Mouse (Mus musculus) gastrocnemius, postnatal 36 days (tissue): ENCODE measurements around the gene Poc1a. TPM values are rescaled to one million over a fixed set of nuclear protein-coding genes. Genes with fewer than 3 reads are reported as not detected.

Experiments used
- DNase-seq, 2 experiments: peaks; one replicate each; pipeline ENCODE4 v3.0.0; 2022
- intact Hi-C: fragments of 180-260 bp; cut with DNase I; formaldehyde crosslinking; loops from one replicate; pipeline ENCODE4 v1.15.1; 2025
- total RNA-seq, 2 experiments: library from RNA; stranded (reverse); gene quantifications; 2 replicates each; pipeline ENCODE4 v1.2.3; 2021

The Poc1a gene
- total RNA-seq, 2 experiments from 2014 or later = 1.5 to 1.7 TPM

DNA sequence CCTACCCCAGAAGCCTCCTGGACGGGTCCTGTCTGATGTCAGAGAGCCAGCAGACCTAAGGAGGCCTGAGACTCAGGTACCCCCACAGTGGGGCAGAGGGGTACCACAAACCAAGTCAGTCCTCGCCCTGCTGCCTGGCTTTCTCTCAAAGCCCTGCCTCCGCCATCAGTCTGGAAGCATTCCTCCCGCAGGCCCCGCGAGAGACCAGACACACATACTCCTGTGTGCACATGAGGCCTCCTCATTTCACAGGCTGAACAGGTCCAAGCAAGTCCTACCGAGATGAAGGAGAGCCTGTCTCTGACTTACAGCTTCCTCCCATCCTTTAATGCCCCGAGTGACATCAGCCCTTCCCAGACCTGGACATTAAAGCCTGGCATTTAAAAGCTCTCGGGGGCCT is 97.9 kb downstream of the Poc1a start:
- intact Hi-C loops = no loop called here
- DNase-seq = no peak

- peak; percentile 37 to 52 for DNase-seq
- intact Hi-C loops = loop anchor here (2.0 kb wide), 1 partner anchor 16 kb away; no protein-coding TSS in a partner anchor
These were observed 105.5 kb downstream of the Poc1a start for GRCm38 (mm10) chr9:106386181-106386864.

DNA sequence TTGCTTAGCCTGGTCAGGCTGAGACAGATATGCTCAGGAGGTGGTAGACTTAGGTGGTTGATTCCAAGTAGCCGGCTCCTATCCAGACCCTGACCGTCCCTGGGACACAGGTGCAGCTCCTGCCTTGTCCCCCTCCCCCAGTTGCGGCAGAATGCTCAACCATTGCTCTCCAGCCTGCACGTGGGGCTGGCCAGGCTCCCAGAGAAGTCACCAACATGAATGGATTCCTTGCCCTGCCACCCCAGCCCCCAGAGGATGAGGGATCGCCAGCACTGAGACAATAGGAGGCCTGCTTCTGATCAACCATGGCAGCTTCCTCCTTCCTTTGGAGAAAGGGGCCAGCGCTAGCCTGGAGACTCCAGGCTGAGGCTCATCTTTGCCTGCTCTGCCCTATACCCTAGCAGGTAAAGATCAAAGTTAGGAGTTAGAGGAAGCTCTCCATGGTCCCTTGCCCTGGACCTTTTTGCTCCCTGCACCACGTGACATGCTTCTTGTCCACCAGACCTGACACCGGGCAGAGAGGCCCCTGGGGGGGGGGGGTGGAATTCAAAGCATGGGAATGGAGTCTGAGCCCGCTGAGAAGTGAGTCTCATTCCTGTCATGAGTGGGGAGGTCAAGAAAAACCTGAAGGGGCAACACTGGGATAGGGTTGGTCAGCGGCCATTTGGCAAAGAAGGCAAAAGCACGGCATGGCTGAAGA is 112.1 kb downstream of the Poc1a start:
- DNase-seq = no peak
- intact Hi-C loops = no loop called here

DNA sequence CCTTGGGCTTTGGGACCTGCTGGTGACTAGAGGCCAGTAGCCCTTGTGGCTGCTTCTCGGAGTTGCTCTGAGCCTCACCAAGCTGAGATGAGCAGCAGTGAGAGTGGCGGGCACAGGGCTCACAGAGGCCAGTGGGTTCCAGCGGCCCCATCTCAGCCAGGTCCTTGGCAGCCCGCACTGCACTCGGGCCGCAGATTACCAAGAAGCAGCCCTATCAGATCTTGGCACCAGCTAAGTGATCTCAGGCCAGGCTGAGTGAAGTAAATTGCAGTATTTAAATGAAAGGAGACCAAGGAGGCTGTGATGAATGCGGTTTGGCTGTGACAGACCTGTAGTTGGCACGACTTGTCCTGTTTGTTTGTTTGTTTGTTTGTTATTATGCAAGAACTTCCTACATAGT is 112.7 kb downstream of the Poc1a start:
- DNase-seq = no peak
- intact Hi-C loops = no loop called here

GRCm38 (mm10) chr9:106394649-106395602 is 114.1 kb downstream of the Poc1a start:
- no peak for DNase-seq
- intact Hi-C loops = no loop called here

DNA sequence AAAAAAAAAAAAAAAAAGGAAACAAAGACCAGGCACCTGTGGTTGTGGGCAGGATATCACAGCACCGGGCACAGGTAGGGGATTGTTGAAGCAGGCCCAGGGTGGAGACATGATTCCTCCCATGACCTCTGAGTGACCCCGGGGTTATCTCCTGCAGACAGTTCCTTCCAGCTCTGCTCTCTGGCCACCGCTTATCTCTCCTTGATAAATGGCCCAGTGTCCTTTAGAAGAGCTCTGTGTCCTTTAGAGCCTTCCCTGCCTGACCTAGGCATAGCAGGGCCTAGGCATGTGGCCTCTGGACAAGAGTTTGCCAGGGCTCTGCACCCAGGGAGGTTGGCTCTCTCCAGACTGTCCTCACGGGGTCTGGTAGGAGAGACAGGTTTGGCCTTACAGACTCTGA is 116.9 kb downstream of the Poc1a start:
- DNase-seq = no peak

DNA sequence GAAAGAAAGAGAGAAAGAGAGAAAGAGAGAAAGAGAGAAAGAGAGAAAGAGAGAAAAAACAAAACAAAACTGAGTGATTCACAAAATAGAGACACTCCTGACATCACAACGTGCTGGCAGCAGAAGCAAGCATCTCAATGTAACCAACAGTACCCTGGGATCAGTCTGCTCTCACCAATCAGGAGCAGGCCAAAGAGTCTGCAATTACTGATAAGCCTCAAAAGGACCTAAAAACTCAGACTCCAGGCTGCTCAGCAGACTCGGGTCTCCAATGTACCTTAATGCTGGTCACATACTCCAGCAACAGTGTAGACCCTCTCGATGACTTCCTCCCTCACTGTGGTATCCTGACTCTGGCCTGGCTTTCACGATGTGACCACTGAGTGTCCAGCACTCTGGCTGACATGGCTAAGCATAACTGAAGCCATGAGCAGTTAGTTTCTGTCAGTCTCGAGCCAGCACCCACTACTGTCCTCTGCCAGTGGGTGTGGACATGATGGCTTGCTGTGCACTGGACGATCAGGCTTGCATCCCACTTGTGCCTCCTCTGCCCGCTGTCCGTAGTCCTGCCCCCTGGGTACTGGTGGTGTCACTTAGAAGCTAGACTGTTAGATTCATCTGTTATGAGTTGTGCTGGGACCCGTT is 117.9 kb downstream of the Poc1a start:
- DNase-seq = no peak
- intact Hi-C loops = no loop called here

More for the DNA sequence above, 116.9 kb downstream of the Poc1a start:
- intact Hi-C loops = no loop called here

- intact Hi-C loops = no loop called here
These were observed 118.9 kb downstream of the Poc1a start for GRCm38 (mm10) chr9:106399808-106400207.

More at GRCm38 (mm10) chr9:106399808-106400207, 118.9 kb downstream of the Poc1a start:
- no peak for DNase-seq

Other genes with a start within 250 kb of the Poc1a start
- gene Col6a4, start 184.3 kb upstream of the Poc1a start, total RNA-seq = not detected
- gene Glyctk, start 122.9 kb upstream of the Poc1a start, total RNA-seq = 1 to 10 TPM in 1 of 2 experiments, under 1 TPM in 1; 0.76 to 1.2 TPM
- gene Wdr82, start 110.1 kb upstream of the Poc1a start, total RNA-seq = 10 to 100 TPM; 18.4 to 20.3 TPM
- 1 to 10 TPM; 3.0 to 3.3 TPM for gene Ppm1m, start 81.3 kb upstream of the Poc1a start, total RNA-seq
- gene Twf2, start 78.0 kb upstream of the Poc1a start, total RNA-seq = 100 to 1,000 TPM; 113 to 156 TPM
- gene Tlr9, start 58.5 kb upstream of the Poc1a start, total RNA-seq = under 1 TPM; 0.25 to 0.31 TPM
- gene Alas1, start 32.4 kb upstream of the Poc1a start, total RNA-seq = 100 to 1,000 TPM; 235 to 282 TPM
- gene Dusp7, start 87.6 kb downstream of the Poc1a start, total RNA-seq = 10 to 100 TPM; 24.9 to 28.3 TPM
- gene Rpl29, start 148.4 kb downstream of the Poc1a start, total RNA-seq = 100 to 1,000 TPM; 218 to 266 TPM
- 10 to 100 TPM in 1 of 2 experiments, 1 to 10 TPM in 1; 9.0 to 12.3 TPM for gene Acy1, start 157.3 kb downstream of the Poc1a start, total RNA-seq
- 1 to 10 TPM; 3.5 to 4.5 TPM for gene Abhd14b, start 166.4 kb downstream of the Poc1a start, total RNA-seq
- gene Abhd14a, start 166.6 kb downstream of the Poc1a start, total RNA-seq = 10 to 100 TPM; 14.6 to 15.7 TPM
- 10 to 100 TPM; 58.0 to 58.3 TPM for gene Pcbp4, start 172.2 kb downstream of the Poc1a start, total RNA-seq
- under 1 TPM in 1 of 2 experiments, not detected in 1; 0.30 TPM for gene Gpr62, start 184.9 kb downstream of the Poc1a start, total RNA-seq
- gene Rrp9, start 194.9 kb downstream of the Poc1a start, total RNA-seq = 10 to 100 TPM; 16.7 to 22.2 TPM
- 10 to 100 TPM; 62.1 to 78.7 TPM for gene Parp3, start 195.9 kb downstream of the Poc1a start, total RNA-seq
- not detected for gene Iqcf1, start 218.9 kb downstream of the Poc1a start, total RNA-seq
- not detected for gene Iqcf5, start 233.5 kb downstream of the Poc1a start, total RNA-seq